Mouse (Mus musculus) brain, adult 10 weeks (tissue): ENCODE results near the gene Adgrf1. TPM values are rescaled to one million over a fixed set of nuclear protein-coding genes. Genes with fewer than 3 reads are reported as not detected.

Experiments
- polyA plus RNA-seq: library from polyadenylated mRNA; stranded (reverse); fragments of 350-450 nt; fragmentation: Illumina TruSeq; extraction: RNeasy Lipid Tissue Mini Kit (QIAGEN cat#74804); gene quantifications from one replicate; pipeline ENCODE4 v1.2.3, GENCODE M21; 2015; ENCODE audit warnings: low read depth, low replicate concordance

Adgrf1 gene
- polyA plus RNA-seq, result not detected

DNA sequence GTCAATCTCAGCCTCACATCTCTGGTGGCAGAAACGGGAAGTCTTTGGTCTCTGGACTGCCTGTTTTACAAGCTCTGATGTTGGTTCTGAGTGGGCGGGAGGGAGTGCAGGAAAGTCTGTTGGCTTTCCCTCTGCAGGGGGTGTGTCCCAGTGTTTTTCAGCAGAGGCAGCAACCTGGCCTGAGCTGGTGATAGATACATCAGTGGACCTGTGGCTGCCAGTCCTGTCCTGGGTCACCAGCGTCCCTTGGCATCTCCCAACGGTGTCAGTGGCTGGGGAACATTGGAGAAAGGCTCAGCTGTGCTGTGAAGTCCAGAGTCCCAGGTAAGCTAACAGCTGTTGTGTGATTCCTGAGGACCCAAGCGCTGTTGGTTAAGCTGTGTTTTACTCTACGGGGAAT is at the start of gene Adgrf1:
TSS of gene Adgrf1 (plus strand) at position 169 of the 400 bp plus-strand sequence.

DNA sequence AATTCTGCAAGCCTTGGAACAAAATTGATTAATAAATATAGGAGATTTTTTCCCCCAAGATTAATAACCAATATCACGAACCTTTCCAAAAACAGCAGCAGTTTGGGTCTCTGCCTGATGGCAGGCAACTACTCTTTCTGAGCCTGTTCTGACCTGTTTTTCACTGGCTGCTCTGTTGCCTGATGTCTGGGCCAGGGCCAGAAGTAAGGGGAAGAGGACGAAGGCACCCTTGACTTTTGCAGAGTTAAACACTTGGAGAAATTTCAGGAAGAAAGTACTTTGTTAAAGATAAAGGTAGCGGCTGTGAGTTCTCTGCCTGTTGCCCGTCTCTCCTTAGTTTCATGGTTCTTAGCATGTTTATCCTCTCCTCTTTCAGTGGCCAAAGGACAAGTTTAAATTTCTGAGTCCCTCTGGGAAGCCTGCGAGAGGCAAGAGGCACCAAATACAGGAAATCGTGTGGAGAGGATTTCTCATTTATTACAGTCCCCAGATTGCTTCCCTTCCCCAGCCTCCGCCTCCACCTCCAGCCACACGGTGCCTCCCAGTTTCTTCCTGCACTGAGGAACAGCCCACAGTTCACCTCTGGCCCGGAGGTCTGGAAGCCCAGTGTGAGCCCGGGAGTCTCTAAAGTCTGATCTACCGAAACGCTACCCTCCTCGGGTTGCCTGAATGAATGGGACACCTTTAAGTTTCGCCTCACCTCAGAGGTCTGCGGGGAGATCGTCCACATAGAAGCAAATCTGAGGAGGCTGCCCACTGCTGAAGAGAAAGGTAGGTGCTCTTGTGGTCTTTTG is 89.9 kb downstream of the Adgrf1 start, which contains the start of gene Adgrf5:
TSS of gene Adgrf5 (plus strand) at position 626 of the 794 bp plus-strand sequence.

Other genes with a start within 250 kb of the Adgrf1 start
- 24.6 TPM for gene Adgrf5, start 90.1 kb downstream of the Adgrf1 start, polyA plus RNA-seq
- gene Mep1a, start 232.5 kb downstream of the Adgrf1 start, polyA plus RNA-seq, result not detected